Mouse (Mus musculus) heart, adult 2 months (tissue): ENCODE measurements around the gene Tcf7l2. TPM values are rescaled to one million over a fixed set of nuclear protein-coding genes. Genes with fewer than 3 reads are reported as not detected.

Experiments used
- DNase-seq, 2 experiments: peaks; one replicate each; pipeline ENCODE4 v3.0.0; 2021
- H3K27ac ChIP-seq: fragments of 200-600 bp; 2 replicates; pipeline ENCODE4 v1.8.1; 2022
- H3K27me3 ChIP-seq: fragments of 200-500 bp; 2 replicates; pipeline ENCODE4 v1.6.1; 2012; ENCODE audit warnings: mild to moderate bottlenecking, low read length, inconsistent platforms, mixed read lengths; ENCODE audit not compliant: control insufficient read depth, insufficient read depth
- H3K36me3 ChIP-seq: fragments of 200-500 bp; 2 replicates; pipeline ENCODE4 v1.6.1; 2012; ENCODE audit warnings: low read length, inconsistent platforms; ENCODE audit not compliant: control insufficient read depth, insufficient read depth
- H3K4me1 ChIP-seq: fragments of 200-500 bp; 2 replicates; pipeline ENCODE4 v1.6.1; 2011; ENCODE audit warnings: low read length; ENCODE audit not compliant: control insufficient read depth, insufficient read depth
- H3K4me3 ChIP-seq: fragments of 200-600 bp; 2 replicates; pipeline ENCODE4 v1.8.1; 2022
- H3K79me2 ChIP-seq: fragments of 200-500 bp; replicated peaks from 2 replicates; pipeline ENCODE4 v1.6.1; 2012; ENCODE audit warnings: mild to moderate bottlenecking, inconsistent platforms, low read length, moderate library complexity, mixed read lengths; ENCODE audit not compliant: control insufficient read depth, insufficient read depth
- H3K9ac ChIP-seq: fragments of 200-500 bp; 2 replicates; pipeline ENCODE4 v1.6.1; 2012; ENCODE audit warnings: low read depth, mild to moderate bottlenecking, control low read depth, inconsistent platforms, low read length, mixed read lengths
- CTCF ChIP-seq: fragments of 200-600 bp; IDR thresholded peaks from 2 replicates; pipeline ENCODE4 v1.8.1; 2022; ENCODE audit warnings: antibody characterized with exemption, mild to moderate bottlenecking, moderate library complexity
- EP300 ChIP-seq: fragments of 200-500 bp; IDR thresholded peaks from 2 replicates; pipeline ENCODE4 v1.6.1; 2011; ENCODE audit warnings: low read depth, low read length, control low read depth; ENCODE audit not compliant: insufficient read depth
- POLR2A ChIP-seq: fragments of 200-500 bp; IDR thresholded peaks from 2 replicates; pipeline ENCODE4 v1.6.1; 2011; ENCODE audit warnings: mild to moderate bottlenecking, low read depth, low read length, control low read depth; ENCODE audit not compliant: insufficient read depth
- WGBS: fragments of 180-500 bp; shearing (Covaris S2); methylation state at CpG from one replicate; pipeline ENCODE4 v1.1.7; 2018; 5-methylcytosine and 5-hydroxymethylcytosine counted together
- intact Hi-C: fragments of 180-260 bp; cut with DNase I; formaldehyde crosslinking; loops from one replicate; pipeline ENCODE4 v1.15.1; 2025
- polyA plus RNA-seq: library from polyadenylated mRNA; depleted of rRNA; stranded (reverse); fragments of >200 nt; gene quantifications from 2 replicates; pipeline ENCODE4 v1.2.3, GENCODE M21; 2012
- total RNA-seq, 2 experiments: library from RNA; stranded (reverse); gene quantifications; 2 replicates each; pipeline ENCODE4 v1.2.3; 2021

Gene Tcf7l2
- total and polyA plus RNA-seq, 3 experiments, result 11.1 to 14.4 (median 13.9) TPM

GRCm38 (mm10) chr19:55797834-55798233 lies 56.2 kb downstream of the Tcf7l2 start:
- Histone ChIP-seq H3K4me3 (no peak overlapping the region), H3K27ac (no peak overlapping the region), H3K4me1 (peaks cover 12% of the 10 kb centered on the region), H3K27me3 (no peaks in the 10 kb centered on the region), H3K36me3 (no peaks in the 10 kb centered on the region), H3K9ac (no peak overlapping the region), H3K79me2 (0 out of 2 replicates have a peak, but pooled peaks cover 3% of the 10 kb centered on the region)
- WGBS, result 41% methylated on average over 3 of the region's 3 CpGs
- intact Hi-C loops, result no loop called here
- DNase-seq, result no peak
- no peak for TF ChIP-seq CTCF
- TF ChIP-seq POLR2A, result no peak
- TF ChIP-seq EP300, result no peak

GRCm38 (mm10) chr19:55799411-55799810 lies 57.8 kb downstream of the Tcf7l2 start:
- intact Hi-C loops, result no loop called here
- Histone ChIP-seq H3K4me1 (peaks cover 9% of the 10 kb centered on the region), H3K4me3 (no peak overlapping the region), H3K36me3 (no peaks in the 10 kb centered on the region), H3K27me3 (no peaks in the 10 kb centered on the region), H3K79me2 (0 out of 2 replicates have a peak, but pooled peaks cover 1% of the 10 kb centered on the region), H3K9ac (no peak overlapping the region), H3K27ac (no peak overlapping the region)
- DNase-seq, result no peak
- TF ChIP-seq CTCF (no peak), EP300 (no peak), POLR2A (no peak)

GRCm38 (mm10) chr19:55800059-55800458 lies 58.4 kb downstream of the Tcf7l2 start:
- Histone ChIP-seq H3K27me3 (no peaks in the 10 kb centered on the region), H3K79me2 (0 out of 2 replicates have a peak, but pooled peaks cover 1% of the 10 kb centered on the region), H3K9ac (no peak overlapping the region), H3K36me3 (no peaks in the 10 kb centered on the region), H3K4me3 (no peak overlapping the region), H3K27ac (no peak overlapping the region), H3K4me1 (peaks cover 9% of the 10 kb centered on the region)
- WGBS, result 97% methylated on average over 4 of the region's 4 CpGs
- no peak for TF ChIP-seq EP300
- intact Hi-C loops, result no loop called here
- DNase-seq, result no peak

GRCm38 (mm10) chr19:55803121-55803520 lies 61.5 kb downstream of the Tcf7l2 start:
- H3K27ac ChIP-seq, result no peak overlapping the region
- intact Hi-C loops, result no loop called here
- WGBS, result 68% methylated on average over 1 of the region's 1 CpGs

GRCm38 (mm10) chr19:55803797-55804196 lies 62.2 kb downstream of the Tcf7l2 start:
- whole genome bisulfite sequencing, result 91% methylated on average over 12 of the region's 12 CpGs
- TF ChIP-seq EP300 (no peak), POLR2A (no peak), CTCF (no peak)
- H3K27me3 ChIP-seq, result no peaks in the 10 kb centered on the region
- H3K4me3 ChIP-seq, result no peak overlapping the region
- H3K4me1 ChIP-seq, result peaks cover 11% of the 10 kb centered on the region
- intact Hi-C loops, result no loop called here
- no peaks in the 10 kb centered on the region for H3K36me3 ChIP-seq
- H3K27ac ChIP-seq, result no peak overlapping the region
- 0 out of 2 replicates have a peak, but pooled peaks cover 1% of the 10 kb centered on the region for H3K79me2 ChIP-seq
- H3K9ac ChIP-seq, result no peak overlapping the region
- DNase-seq, result no peak

More at GRCm38 (mm10) chr19:55803121-55803520, 61.5 kb downstream of the Tcf7l2 start:
- no peak for DNase-seq
- H3K4me3 ChIP-seq, result no peak overlapping the region
- H3K4me1 ChIP-seq, result peaks cover 11% of the 10 kb centered on the region
- H3K9ac ChIP-seq, result no peak overlapping the region
- 0 out of 2 replicates have a peak, but pooled peaks cover 1% of the 10 kb centered on the region for H3K79me2 ChIP-seq
- no peaks in the 10 kb centered on the region for H3K27me3 ChIP-seq
- H3K36me3 ChIP-seq, result no peaks in the 10 kb centered on the region
- no peak for TF ChIP-seq POLR2A
- no peak for TF ChIP-seq CTCF
- TF ChIP-seq EP300, result no peak

GRCm38 (mm10) chr19:55804795-55805194 lies 63.2 kb downstream of the Tcf7l2 start:
- Histone ChIP-seq H3K79me2 (peaks cover 1% of the 10 kb centered on the region; the same call in 1 of the 2 replicates), H3K27me3 (no peaks in the 10 kb centered on the region), H3K4me1 (peaks cover 11% of the 10 kb centered on the region), H3K27ac (no peak overlapping the region), H3K9ac (no peak overlapping the region), H3K4me3 (no peak overlapping the region), H3K36me3 (no peaks in the 10 kb centered on the region)
- intact Hi-C loops, result no loop called here
- WGBS, result 91% methylated on average over 7 of the region's 7 CpGs
- TF ChIP-seq POLR2A (no peak), CTCF (no peak), EP300 (no peak)
- DNase-seq, result no peak
